Mouse (Mus musculus): ENCODE measurements around the gene Gm49354. TPM values are rescaled to one million over a fixed set of nuclear protein-coding genes. Genes with fewer than 3 reads are reported as not detected.
A peak's percentile ranks its signal among the peaks of the same experiment; 100 is the strongest.

The Gm49354 gene
- polyA plus RNA-seq (2015; fragmentation: Nextera tagmentation; extraction: Ambion mirVana) = not detected in 2 replicates

DNA sequence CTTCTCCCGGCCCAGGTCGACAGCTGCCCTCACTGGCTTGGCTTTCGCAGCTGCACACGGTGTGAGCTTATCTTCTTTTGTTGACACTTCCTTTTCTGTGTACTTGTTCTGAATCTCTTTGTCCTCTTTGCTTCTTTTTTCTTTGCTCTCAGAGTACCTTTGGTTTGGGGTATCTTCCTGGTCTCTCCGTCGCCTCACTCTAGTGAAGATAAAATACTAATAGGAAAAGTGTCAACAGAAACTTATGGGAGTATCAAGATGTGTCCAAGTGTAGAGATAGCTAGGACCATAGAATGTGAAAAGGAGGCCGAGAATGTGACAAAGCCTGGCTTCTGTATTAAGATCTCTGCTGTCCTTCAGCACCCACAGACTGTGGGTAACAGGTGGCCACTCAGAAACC, at the start of gene Gm49354:
Gene Gm49354 (minus strand): TSS at position 101 of the 400 bp plus-strand sequence.
- Histone ChIP-seq H3K27ac (no peak within 1 kb of the TSS), H3K27me3 (no peaks in the 10 kb centered on the region), H3K36me3 (peaks cover 98% of the 10 kb centered on the region), H3K4me1 (replicated peaks) (no peaks in the 10 kb centered on the region), H3K9ac (no peak within 1 kb of the TSS), H3K4me2 (no peak within 1 kb of the TSS), H3K4me3 (no peak within 1 kb of the TSS), H3K9me3 (no peaks in the 10 kb centered on the region)
- 93% methylated on average over 7 of the region's 7 CpGs for WGBS
- no peak for ATAC-seq (ENCODE audit: low FRiP score)

DNA sequence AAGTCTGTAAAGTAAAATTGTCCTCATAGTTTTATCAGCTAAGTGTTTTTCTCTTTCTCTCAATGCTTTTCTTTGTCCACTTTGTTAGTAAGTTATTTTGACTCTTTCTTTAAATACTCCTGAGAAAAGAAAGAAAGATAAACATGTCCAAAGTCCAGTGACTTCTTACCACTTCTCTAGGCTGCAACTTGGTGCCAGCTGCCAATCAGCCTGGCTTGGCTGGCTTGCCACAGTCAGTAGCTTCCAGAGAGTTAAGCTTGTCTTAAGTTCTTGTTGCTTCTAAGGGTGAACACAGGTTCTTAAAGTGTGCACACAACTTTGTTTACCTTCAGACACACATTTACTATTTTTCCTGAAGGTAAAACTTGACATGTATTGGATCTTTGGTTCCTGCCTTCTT, 43.9 kb upstream of the Gm49354 start:
- Histone ChIP-seq H3K4me1 (replicated peaks) (peaks cover 11% of the 10 kb centered on the region), H3K4me2 (no peak overlapping the region), H3K9me3 (no peaks in the 10 kb centered on the region), H3K9ac (no peak overlapping the region), H3K4me3 (no peak overlapping the region), H3K27me3 (no peaks in the 10 kb centered on the region), H3K27ac (no peak overlapping the region), H3K36me3 (no peaks in the 10 kb centered on the region)
- no peak for ATAC-seq (ENCODE audit: low FRiP score)

DNA sequence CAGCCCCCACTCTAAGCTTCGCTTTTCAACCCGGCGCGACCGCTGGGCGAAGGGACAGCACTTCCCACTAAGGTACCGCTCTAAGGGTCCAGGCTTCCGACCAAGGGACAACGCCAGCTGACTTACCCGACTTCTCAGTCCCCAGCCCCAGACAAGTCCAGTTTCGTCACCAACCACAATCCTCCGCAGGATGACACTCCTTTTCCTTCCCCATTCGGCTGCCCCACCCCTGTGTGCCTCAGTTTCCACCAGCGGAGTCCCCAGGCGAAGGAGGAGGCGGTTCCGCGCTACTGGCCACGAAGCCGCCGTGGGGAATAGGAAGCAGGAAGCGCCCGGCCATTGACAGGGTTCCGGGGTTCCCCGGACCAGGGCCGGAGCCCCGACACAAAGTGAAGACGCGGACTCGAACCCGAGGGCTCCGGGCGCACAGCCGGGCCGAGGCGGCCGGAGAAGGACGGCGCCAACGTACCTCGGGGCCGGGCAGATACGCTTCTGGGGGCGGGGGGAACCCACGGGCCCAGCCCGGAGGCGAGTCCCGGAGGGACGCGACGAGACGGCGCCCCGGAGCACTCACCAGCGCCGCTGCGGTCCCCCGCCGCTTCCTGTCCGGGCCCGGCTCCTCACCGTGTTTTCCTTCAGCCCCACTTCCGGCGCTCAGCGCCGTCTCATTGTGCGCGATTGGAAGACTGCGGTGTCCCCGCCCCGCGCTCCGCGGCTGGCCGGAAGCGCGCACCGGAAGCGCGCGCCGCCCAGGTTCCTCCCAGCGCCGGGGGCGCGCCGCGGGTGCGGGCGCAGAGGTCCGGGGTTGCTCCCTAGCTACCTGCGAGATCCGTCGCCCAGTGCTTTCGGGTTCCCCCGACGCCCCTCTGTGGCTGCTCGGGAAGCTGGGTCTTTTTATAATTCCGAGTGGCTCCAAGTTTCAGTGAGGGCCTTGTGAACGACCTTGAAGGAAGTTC, 40.7 kb upstream of the Gm49354 start, which contains the start of gene Tut7:
Gene Tut7 (minus strand): TSS at position 641 of the 956 bp plus-strand sequence.
- peak within 1 kb of the TSS; percentile 94 for H3K9ac ChIP-seq
- peak within 1 kb of the TSS; percentile 92 for H3K27ac ChIP-seq
- peak; percentile 98 for ATAC-seq (ENCODE audit: low FRiP score)
- WGBS = under 1% methylated on average over 94 of the region's 100 CpGs
- peaks cover 12% of the 10 kb centered on the region for H3K36me3 ChIP-seq
- H3K4me3 ChIP-seq = peak within 1 kb of the TSS; percentile 95
- H3K4me1 ChIP-seq (replicated peaks) = peaks cover 42% of the 10 kb centered on the region
- no peaks in the 10 kb centered on the region for H3K9me3 ChIP-seq
- no peaks in the 10 kb centered on the region for H3K27me3 ChIP-seq
- peak within 1 kb of the TSS; percentile 67 for H3K4me2 ChIP-seq

DNA sequence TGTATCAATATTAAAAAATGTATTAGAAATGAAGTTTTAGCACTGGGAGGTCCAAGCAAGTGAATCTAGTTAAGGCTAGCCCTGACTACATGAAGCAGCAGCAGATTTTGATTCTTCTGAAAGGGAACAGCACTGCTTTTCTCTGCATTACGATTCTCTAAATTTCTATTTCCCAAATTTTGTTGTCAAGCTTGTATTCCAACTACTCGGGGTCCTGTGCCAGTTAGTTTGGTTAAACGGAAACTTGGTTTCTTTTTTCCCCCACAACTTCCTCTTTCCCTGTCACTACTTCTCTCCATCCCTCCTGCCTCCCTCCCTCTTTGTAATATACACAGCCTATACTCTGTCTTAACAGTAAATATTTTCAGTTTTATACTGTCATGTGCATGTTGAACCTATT, 38.8 kb upstream of the Gm49354 start:
- Histone ChIP-seq H3K9me3 (no peaks in the 10 kb centered on the region), H3K4me2 (peak overlapping the region; percentile 67), H3K4me1 (replicated peaks) (peaks cover 44% of the 10 kb centered on the region), H3K9ac (peak overlapping the region; percentile 53; the same call in 1 of the 2 replicates), H3K4me3 (peak overlapping the region; percentile 95), H3K27me3 (no peaks in the 10 kb centered on the region), H3K36me3 (peaks cover 26% of the 10 kb centered on the region), H3K27ac (no peak overlapping the region)
- no peak for ATAC-seq (ENCODE audit: low FRiP score)
- WGBS = 75% methylated on average over 3 of the region's 3 CpGs

DNA sequence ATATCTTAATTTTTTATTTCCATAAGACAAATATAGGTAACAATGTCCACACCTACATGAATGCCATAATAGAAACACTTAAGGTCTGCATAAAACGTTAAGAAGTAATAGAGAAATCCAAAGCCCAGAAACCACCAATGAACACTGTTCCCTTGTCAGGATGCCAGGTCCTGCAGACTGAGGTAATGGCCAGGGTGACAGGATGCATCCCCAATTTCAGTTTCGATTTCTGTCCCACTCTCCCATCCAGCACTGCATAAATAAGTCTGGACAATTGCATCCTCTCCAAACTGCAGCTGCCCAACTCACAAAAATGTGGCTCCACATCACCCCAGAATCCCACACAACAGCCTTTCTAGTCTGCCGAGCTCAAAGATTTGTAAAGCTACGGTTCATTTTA, 38.1 kb upstream of the Gm49354 start:
- no peak for ATAC-seq (ENCODE audit: low FRiP score)
- no peak overlapping the region for H3K27ac ChIP-seq
- peaks cover 33% of the 10 kb centered on the region for H3K36me3 ChIP-seq
- peak overlapping the region; percentile 58 for H3K9ac ChIP-seq
- WGBS = 82% methylated on average over 4 of the region's 4 CpGs
- H3K9me3 ChIP-seq = no peaks in the 10 kb centered on the region
- peak overlapping the region; percentile 67 for H3K4me2 ChIP-seq
- peaks cover 44% of the 10 kb centered on the region for H3K4me1 ChIP-seq (replicated peaks)
- H3K4me3 ChIP-seq = 0 out of 2 replicates have a peak overlapping the region, but pooled peaks have one; percentile 9
- no peaks in the 10 kb centered on the region for H3K27me3 ChIP-seq

DNA sequence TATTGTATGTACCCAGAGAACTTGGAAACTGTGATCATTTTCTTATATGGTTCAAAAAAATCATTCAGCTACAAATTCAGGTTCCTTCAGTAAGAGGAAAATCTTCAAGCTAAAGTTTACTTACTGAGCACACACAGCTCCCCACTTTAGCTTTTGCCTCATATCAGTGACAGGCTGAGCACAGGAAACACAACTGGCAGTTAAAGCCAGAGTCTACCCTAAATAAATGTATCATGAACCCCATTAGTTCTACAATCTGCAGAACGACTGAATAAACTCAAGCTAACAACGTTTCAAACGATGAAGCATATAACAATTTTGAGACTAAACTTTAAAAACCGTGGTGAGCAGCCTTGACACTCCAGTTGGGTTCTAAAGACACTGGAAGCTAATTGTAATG, 35.3 kb upstream of the Gm49354 start:
- H3K9ac ChIP-seq = no peak overlapping the region
- H3K9me3 ChIP-seq = no peaks in the 10 kb centered on the region
- H3K36me3 ChIP-seq = peaks cover 57% of the 10 kb centered on the region
- H3K27me3 ChIP-seq = no peaks in the 10 kb centered on the region
- no peak overlapping the region for H3K27ac ChIP-seq
- H3K4me1 ChIP-seq (replicated peaks) = peaks cover 44% of the 10 kb centered on the region
- ATAC-seq (ENCODE audit: low FRiP score) = no peak
- no peak overlapping the region for H3K4me3 ChIP-seq
- WGBS = 91% methylated on average over 4 of the region's 4 CpGs
- no peak overlapping the region for H3K4me2 ChIP-seq

DNA sequence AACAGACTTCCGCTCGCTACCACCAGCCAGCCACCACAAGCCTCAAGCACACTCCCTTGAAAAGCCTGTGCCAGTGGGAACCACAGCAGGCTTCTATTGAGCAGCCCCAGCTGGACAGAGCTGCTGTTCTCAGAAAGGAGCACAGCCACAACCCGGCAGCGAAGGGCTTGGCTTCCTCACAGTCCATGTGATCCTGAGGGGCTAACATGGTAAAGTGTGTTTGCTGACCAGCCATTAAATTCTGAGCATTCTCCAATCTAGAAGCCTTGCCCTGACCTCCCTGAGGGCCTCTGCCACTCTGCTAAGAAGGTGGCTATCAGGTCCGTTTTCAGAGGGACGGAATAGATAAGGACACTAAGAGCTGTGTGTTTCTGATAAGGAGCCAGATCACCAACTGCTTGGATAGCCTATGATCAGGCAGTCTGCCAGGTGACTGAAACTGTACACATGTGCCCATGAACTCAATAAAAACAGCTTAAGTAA, 32.1 kb upstream of the Gm49354 start:
- Histone ChIP-seq H3K27me3 (no peaks in the 10 kb centered on the region), H3K9me3 (no peaks in the 10 kb centered on the region), H3K4me2 (no peak overlapping the region), H3K9ac (no peak overlapping the region), H3K4me3 (no peak overlapping the region), H3K36me3 (peaks cover 85% of the 10 kb centered on the region), H3K27ac (no peak overlapping the region), H3K4me1 (replicated peaks) (peaks cover 16% of the 10 kb centered on the region)
- WGBS = 81% methylated on average over 6 of the region's 6 CpGs
- no peak for ATAC-seq (ENCODE audit: low FRiP score)

DNA sequence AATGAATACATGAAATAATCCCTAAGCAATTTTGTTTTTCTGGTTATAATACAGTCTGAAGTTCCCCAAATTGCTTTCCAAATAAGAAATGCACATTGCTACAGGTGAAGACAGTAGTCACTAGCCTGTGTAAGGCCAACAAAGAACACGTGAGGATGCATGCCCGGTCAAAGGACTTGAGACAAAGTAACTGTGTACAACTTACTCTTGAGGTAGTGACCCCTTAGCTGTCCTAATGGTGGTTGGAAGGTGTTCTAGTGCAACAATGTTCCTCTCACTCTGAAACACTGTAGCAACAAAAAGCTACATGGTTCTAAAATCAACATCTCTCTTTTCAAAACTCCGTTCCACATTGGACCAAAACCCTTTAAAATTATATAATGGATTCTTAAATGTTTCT, 29.5 kb upstream of the Gm49354 start:
- no peaks in the 10 kb centered on the region for H3K27me3 ChIP-seq
- no peak overlapping the region for H3K4me2 ChIP-seq
- ATAC-seq (ENCODE audit: low FRiP score) = no peak
- peaks cover 93% of the 10 kb centered on the region for H3K36me3 ChIP-seq
- H3K9ac ChIP-seq = no peak overlapping the region
- 95% methylated on average over 3 of the region's 3 CpGs for WGBS
- no peaks in the 10 kb centered on the region for H3K4me1 ChIP-seq (replicated peaks)
- no peak overlapping the region for H3K4me3 ChIP-seq
- no peaks in the 10 kb centered on the region for H3K9me3 ChIP-seq
- no peak overlapping the region for H3K27ac ChIP-seq

DNA sequence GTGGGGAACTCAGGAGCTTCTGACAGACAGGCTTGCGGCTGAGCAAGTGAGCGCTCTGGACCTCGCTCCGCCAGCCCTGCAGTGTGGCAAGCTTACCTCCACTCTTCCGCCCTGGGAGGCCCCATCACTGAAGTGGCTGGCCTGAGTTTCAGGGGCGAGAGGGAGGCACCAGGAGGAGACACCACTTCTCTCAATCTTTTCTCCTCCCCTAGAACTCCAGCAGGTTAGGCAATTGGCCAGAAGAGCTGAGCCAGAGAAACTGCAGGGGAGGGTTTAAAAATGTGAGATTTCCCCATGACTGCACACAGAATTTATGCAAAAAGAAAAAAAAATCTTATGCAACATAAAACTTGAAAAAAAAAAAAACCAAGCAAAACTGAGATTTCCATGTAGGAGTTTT, 19.0 kb upstream of the Gm49354 start:
- H3K4me3 ChIP-seq = no peak overlapping the region
- peaks cover 96% of the 10 kb centered on the region for H3K36me3 ChIP-seq
- no peak overlapping the region for H3K4me2 ChIP-seq
- no peaks in the 10 kb centered on the region for H3K9me3 ChIP-seq
- no peaks in the 10 kb centered on the region for H3K27me3 ChIP-seq
- H3K27ac ChIP-seq = no peak overlapping the region
- H3K9ac ChIP-seq = no peak overlapping the region
- 88% methylated on average over 6 of the region's 6 CpGs for WGBS
- no peak for ATAC-seq (ENCODE audit: low FRiP score)
- no peaks in the 10 kb centered on the region for H3K4me1 ChIP-seq (replicated peaks)

DNA sequence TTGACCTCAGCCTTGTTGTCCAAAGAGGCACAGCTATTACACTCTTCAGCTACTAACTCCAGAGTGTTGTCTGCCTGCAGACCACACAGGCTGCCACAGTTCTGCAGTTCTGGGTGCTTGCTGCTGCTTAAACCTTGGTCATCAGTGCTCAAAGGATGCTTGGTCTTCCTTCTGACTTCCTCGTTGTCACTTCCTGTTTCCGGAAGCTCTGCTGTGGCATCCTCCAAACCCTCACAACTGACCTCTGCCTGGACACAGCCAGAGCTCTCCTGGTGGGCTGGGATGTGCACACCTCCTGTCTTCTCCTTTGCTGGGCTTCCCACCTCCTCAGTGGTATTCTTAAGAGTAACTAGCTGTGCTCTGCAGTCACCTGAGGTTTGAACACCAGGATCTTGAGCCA, 18.0 kb upstream of the Gm49354 start:
- H3K4me3 ChIP-seq = no peak overlapping the region
- H3K9me3 ChIP-seq = no peaks in the 10 kb centered on the region
- H3K4me1 ChIP-seq (replicated peaks) = no peaks in the 10 kb centered on the region
- H3K9ac ChIP-seq = no peak overlapping the region
- WGBS = 88% methylated on average over 2 of the region's 2 CpGs
- H3K36me3 ChIP-seq = peaks cover 96% of the 10 kb centered on the region
- no peak overlapping the region for H3K27ac ChIP-seq
- H3K27me3 ChIP-seq = no peaks in the 10 kb centered on the region
- ATAC-seq (ENCODE audit: low FRiP score) = no peak
- H3K4me2 ChIP-seq = no peak overlapping the region

DNA sequence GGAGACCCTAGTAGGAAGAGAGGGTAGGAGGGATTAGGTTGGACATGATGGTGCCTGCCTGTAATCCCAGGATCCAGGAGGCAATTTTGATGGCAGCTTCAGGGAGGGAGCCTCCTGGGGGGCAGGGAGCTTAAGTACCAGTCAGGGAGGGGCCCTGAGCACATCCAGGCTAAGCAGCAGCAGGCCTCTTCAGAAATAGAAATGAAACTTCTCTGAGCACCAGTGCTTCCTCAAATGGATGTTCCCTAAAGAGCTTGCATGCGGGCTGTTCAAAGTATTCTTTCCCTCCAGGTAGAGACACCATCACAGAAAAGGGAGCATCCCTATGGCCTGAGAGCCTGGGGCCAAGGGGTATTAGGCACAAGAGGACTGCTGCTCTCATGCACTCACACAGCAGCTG, 16.3 kb upstream of the Gm49354 start:
- no peak for ATAC-seq (ENCODE audit: low FRiP score)
- H3K9me3 ChIP-seq = no peaks in the 10 kb centered on the region
- H3K4me1 ChIP-seq (replicated peaks) = no peaks in the 10 kb centered on the region
- H3K4me3 ChIP-seq = no peak overlapping the region
- no peak overlapping the region for H3K4me2 ChIP-seq
- no peaks in the 10 kb centered on the region for H3K27me3 ChIP-seq
- H3K27ac ChIP-seq = no peak overlapping the region
- peaks cover 96% of the 10 kb centered on the region for H3K36me3 ChIP-seq
- 0 out of 2 replicates have a peak overlapping the region, but pooled peaks have one; percentile 24 for H3K9ac ChIP-seq
- 91% methylated on average over 1 of the region's 1 CpGs for WGBS

DNA sequence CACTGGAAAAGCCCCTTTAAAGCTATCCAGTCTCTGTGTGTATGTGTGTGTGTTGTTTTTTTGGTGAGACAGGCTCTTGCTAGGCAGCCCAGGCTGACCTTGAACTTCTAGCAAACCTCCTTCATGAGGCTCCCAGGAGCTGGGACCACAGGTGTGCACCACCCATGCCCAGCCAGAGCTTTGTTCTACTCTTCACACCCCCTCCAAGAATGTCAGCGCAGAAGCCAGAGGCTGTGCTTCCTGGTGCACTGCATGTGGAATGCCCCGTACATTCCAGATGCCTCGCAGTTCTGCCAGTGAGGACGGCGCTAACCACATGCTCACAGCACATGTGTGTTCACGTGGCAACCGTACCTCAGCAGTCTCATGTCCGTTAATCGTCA, 14.4 kb upstream of the Gm49354 start:
- Histone ChIP-seq H3K27me3 (no peaks in the 10 kb centered on the region), H3K9ac (no peak overlapping the region), H3K4me3 (no peak overlapping the region), H3K9me3 (no peaks in the 10 kb centered on the region), H3K4me2 (no peak overlapping the region), H3K4me1 (replicated peaks) (no peaks in the 10 kb centered on the region), H3K27ac (no peak overlapping the region), H3K36me3 (peaks cover 97% of the 10 kb centered on the region)
- 96% methylated on average over 9 of the region's 9 CpGs for WGBS
- no peak for ATAC-seq (ENCODE audit: low FRiP score)

Measured in hindbrain, embryonic 13.5 days (tissue).